Mouse (Mus musculus) megakaryocyte, embryonic 14.5 days (primary cell): ENCODE results near the gene Epb41. TPM values are rescaled to one million over a fixed set of nuclear protein-coding genes. Genes with fewer than 3 reads are reported as not detected.

Source experiments
- H3K27me3 ChIP-seq: replicated peaks from 2 replicates; pipeline ENCODE3; 2012; ENCODE audit warnings: inconsistent platforms
- H3K36me3 ChIP-seq: replicated peaks from 2 replicates; pipeline ENCODE3; 2012; ENCODE audit warnings: low read length, inconsistent platforms, mixed read lengths
- H3K4me1 ChIP-seq: 2 replicates; pipeline ENCODE4 v1.6.1; 2012; ENCODE audit warnings: inconsistent platforms
- H3K4me3 ChIP-seq: replicated peaks from 2 replicates; pipeline ENCODE3; 2012; ENCODE audit warnings: moderate library complexity, mild to moderate bottlenecking, inconsistent platforms
- H3K9me3 ChIP-seq: 2 replicates; pipeline ENCODE4 v1.6.1; 2012; ENCODE audit warnings: inconsistent platforms
- FLI1 ChIP-seq: IDR thresholded peaks from 2 replicates; pipeline ENCODE4 v1.6.1; 2012; ENCODE audit warnings: low read length, inconsistent platforms, mixed read lengths
- GATA1 ChIP-seq: IDR thresholded peaks from 3 replicates; pipeline ENCODE4 v1.6.1; 2012; ENCODE audit warnings: mixed read lengths, low read length, inconsistent platforms, borderline replicate concordance
- polyA plus RNA-seq: library from polyadenylated mRNA; stranded (reverse); fragments of >175 nt; gene quantifications from 2 replicates; pipeline ENCODE4 v1.2.3, GENCODE M21; 2012; ENCODE audit warnings: low replicate concordance; ENCODE audit not compliant: insufficient read depth

Gene Epb41
- polyA plus RNA-seq, 1 experiment = 122 TPM

- H3K36me3 ChIP-seq = peaks cover 63% of the 10 kb centered on the region
- no peaks in the 10 kb centered on the region for H3K9me3 ChIP-seq
- H3K4me1 ChIP-seq = peaks cover 83% of the 10 kb centered on the region
- H3K4me3 ChIP-seq = peak overlapping the region; percentile 91
- TF ChIP-seq GATA1 (no peak), FLI1 (no peak)
- H3K27me3 ChIP-seq = no peaks in the 10 kb centered on the region
Observed at GRCm38 (mm10) chr4:132048995-132049404, 26.1 kb downstream of the Epb41 start.

GRCm38 (mm10) chr4:132048011-132048991 lies 26.8 kb downstream of the Epb41 start:
- peaks cover 64% of the 10 kb centered on the region for H3K36me3 ChIP-seq
- H3K9me3 ChIP-seq = no peaks in the 10 kb centered on the region
- peaks cover 86% of the 10 kb centered on the region for H3K4me1 ChIP-seq
- no peak for TF ChIP-seq FLI1
- TF ChIP-seq GATA1 = no peak
- peak overlapping the region; percentile 91 for H3K4me3 ChIP-seq
- H3K27me3 ChIP-seq = no peaks in the 10 kb centered on the region

- no peak for TF ChIP-seq GATA1
- TF ChIP-seq FLI1 = no peak
- Histone ChIP-seq H3K9me3 (no peaks in the 10 kb centered on the region), H3K4me1 (peaks cover 91% of the 10 kb centered on the region), H3K36me3 (peaks cover 62% of the 10 kb centered on the region), H3K27me3 (no peaks in the 10 kb centered on the region), H3K4me3 (peak overlapping the region; percentile 21)
Observed at GRCm38 (mm10) chr4:132043726-132044125, 31.4 kb downstream of the Epb41 start.

- Histone ChIP-seq H3K9me3 (no peaks in the 10 kb centered on the region), H3K4me3 (peak overlapping the region; percentile 85), H3K4me1 (peaks cover 97% of the 10 kb centered on the region), H3K27me3 (no peaks in the 10 kb centered on the region), H3K36me3 (peaks cover 69% of the 10 kb centered on the region)
- TF ChIP-seq GATA1 (no peak), FLI1 (no peak)
Observed at GRCm38 (mm10) chr4:132041471-132042332, 33.4 kb downstream of the Epb41 start.

- no peaks in the 10 kb centered on the region for H3K9me3 ChIP-seq
- TF ChIP-seq GATA1 (no peak; the same call in 2 of the 3 replicates), FLI1 (peak; percentile 68; the same call in 1 of the 2 replicates)
- H3K4me3 ChIP-seq = peak overlapping the region; percentile 88
- H3K36me3 ChIP-seq = peaks cover 70% of the 10 kb centered on the region
- no peaks in the 10 kb centered on the region for H3K27me3 ChIP-seq
- H3K4me1 ChIP-seq = peaks cover 97% of the 10 kb centered on the region
Observed at GRCm38 (mm10) chr4:132039975-132040645, 35.0 kb downstream of the Epb41 start.

GRCm38 (mm10) chr4:132039521-132039920 lies 35.6 kb downstream of the Epb41 start:
- H3K4me3 ChIP-seq = peak overlapping the region; percentile 88
- H3K27me3 ChIP-seq = no peaks in the 10 kb centered on the region
- H3K9me3 ChIP-seq = no peaks in the 10 kb centered on the region
- peaks cover 66% of the 10 kb centered on the region for H3K36me3 ChIP-seq
- peaks cover 97% of the 10 kb centered on the region for H3K4me1 ChIP-seq
- TF ChIP-seq GATA1 (no peak), FLI1 (no peak)

GRCm38 (mm10) chr4:132038809-132039208 lies 36.3 kb downstream of the Epb41 start:
- H3K27me3 ChIP-seq = no peaks in the 10 kb centered on the region
- H3K4me1 ChIP-seq = peaks cover 97% of the 10 kb centered on the region
- H3K36me3 ChIP-seq = peaks cover 66% of the 10 kb centered on the region
- TF ChIP-seq GATA1 = no peak
- no peaks in the 10 kb centered on the region for H3K9me3 ChIP-seq
- peak overlapping the region; percentile 88 for H3K4me3 ChIP-seq

- Histone ChIP-seq H3K9me3 (no peaks in the 10 kb centered on the region), H3K4me1 (peaks cover 97% of the 10 kb centered on the region), H3K27me3 (no peaks in the 10 kb centered on the region), H3K36me3 (peaks cover 66% of the 10 kb centered on the region), H3K4me3 (peak overlapping the region; percentile 82)
- no peak for TF ChIP-seq GATA1
- TF ChIP-seq FLI1 = no peak
Observed at GRCm38 (mm10) chr4:132037991-132038390, 37.1 kb downstream of the Epb41 start.

GRCm38 (mm10) chr4:132037137-132037536 lies 38.0 kb downstream of the Epb41 start:
- Histone ChIP-seq H3K4me1 (peaks cover 97% of the 10 kb centered on the region), H3K36me3 (peaks cover 63% of the 10 kb centered on the region), H3K9me3 (no peaks in the 10 kb centered on the region), H3K4me3 (peak overlapping the region; percentile 30), H3K27me3 (no peaks in the 10 kb centered on the region)
- TF ChIP-seq GATA1 = no peak
- TF ChIP-seq FLI1 = no peak
